Mouse (Mus musculus): ENCODE data around the gene Nup210. TPM values are rescaled to one million over a fixed set of nuclear protein-coding genes. Genes with fewer than 3 reads are reported as not detected.

Nup210 gene
- total and polyA plus RNA-seq, 2 experiments from 2014 or later = 17.2 to 67.8 TPM

GRCm38 (mm10) chr6:91016600-91017230, 99.9 kb downstream of the Nup210 start:
- Histone ChIP-seq H3K36me3 (ENCODE audit: insufficient read depth, low read length) (peaks cover 58% of the 10 kb centered on the region), H3K9me3 (ENCODE audit: low read length) (no peaks in the 10 kb centered on the region), H3K4me1 (ENCODE audit: insufficient read depth, low read length) (no peaks in the 10 kb centered on the region), H3K4me3 (ENCODE audit: low read depth, low read length) (no peak overlapping the region), H3K27me3 (ENCODE audit: insufficient read depth, low read length) (no peaks in the 10 kb centered on the region), H3K4me2 (ENCODE audit: low read depth, low read length, poor library complexity, severe bottlenecking) (no peak overlapping the region), H3K9ac (replicated peaks; ENCODE audit: low read length, poor library complexity, severe bottlenecking) (no peak overlapping the region), H3K27ac (ENCODE audit: low read depth, low read length) (no peak overlapping the region)
- ATAC-seq (ENCODE audit: low FRiP score) = no peak
- no peak for DNase-seq (ENCODE audit: low spot score)
- TF ChIP-seq CTCF (IDR thresholded peaks at IDR 0.05) = no peak
- 92% methylated on average over 7 of the region's 7 CpGs for WGBS

GRCm38 (mm10) chr6:91014198-91014958, 102.3 kb downstream of the Nup210 start:
- Histone ChIP-seq H3K27me3 (ENCODE audit: insufficient read depth, low read length) (no peaks in the 10 kb centered on the region), H3K9ac (replicated peaks; ENCODE audit: low read length, poor library complexity, severe bottlenecking) (no peak overlapping the region), H3K4me3 (ENCODE audit: low read depth, low read length) (no peak overlapping the region), H3K4me2 (ENCODE audit: low read depth, low read length, poor library complexity, severe bottlenecking) (no peak overlapping the region), H3K27ac (ENCODE audit: low read depth, low read length) (no peak overlapping the region), H3K36me3 (ENCODE audit: insufficient read depth, low read length) (peaks cover 49% of the 10 kb centered on the region), H3K9me3 (ENCODE audit: low read length) (no peaks in the 10 kb centered on the region), H3K4me1 (ENCODE audit: insufficient read depth, low read length) (no peaks in the 10 kb centered on the region)
- DNase-seq (ENCODE audit: low spot score) (no peak), ATAC-seq (ENCODE audit: low FRiP score) (no peak)
- TF ChIP-seq CTCF (IDR thresholded peaks at IDR 0.05) = no peak
- WGBS = 56% methylated on average over 9 of the region's 9 CpGs

- Histone ChIP-seq H3K9ac (replicated peaks; ENCODE audit: low read length, poor library complexity, severe bottlenecking) (no peak overlapping the region), H3K9me3 (ENCODE audit: low read length) (no peaks in the 10 kb centered on the region), H3K4me1 (ENCODE audit: insufficient read depth, low read length) (no peaks in the 10 kb centered on the region), H3K4me2 (ENCODE audit: low read depth, low read length, poor library complexity, severe bottlenecking) (no peak overlapping the region), H3K27ac (ENCODE audit: low read depth, low read length) (no peak overlapping the region), H3K4me3 (ENCODE audit: low read depth, low read length) (no peak overlapping the region), H3K27me3 (ENCODE audit: insufficient read depth, low read length) (no peaks in the 10 kb centered on the region), H3K36me3 (ENCODE audit: insufficient read depth, low read length) (peaks cover 38% of the 10 kb centered on the region)
- ATAC-seq (ENCODE audit: low FRiP score) = no peak
- no peak for TF ChIP-seq CTCF (IDR thresholded peaks at IDR 0.05)
- WGBS = 86% methylated on average over 3 of the region's 3 CpGs
- DNase-seq (ENCODE audit: low spot score) = no peak
These were observed 104.2 kb downstream of the Nup210 start for GRCm38 (mm10) chr6:91012458-91012857.

- Histone ChIP-seq H3K9ac (replicated peaks; ENCODE audit: low read length, poor library complexity, severe bottlenecking) (no peak overlapping the region), H3K36me3 (ENCODE audit: insufficient read depth, low read length) (peaks cover 33% of the 10 kb centered on the region), H3K27ac (ENCODE audit: low read depth, low read length) (no peak overlapping the region), H3K27me3 (ENCODE audit: insufficient read depth, low read length) (no peaks in the 10 kb centered on the region), H3K4me2 (ENCODE audit: low read depth, low read length, poor library complexity, severe bottlenecking) (no peak overlapping the region), H3K9me3 (ENCODE audit: low read length) (no peaks in the 10 kb centered on the region), H3K4me1 (ENCODE audit: insufficient read depth, low read length) (no peaks in the 10 kb centered on the region), H3K4me3 (ENCODE audit: low read depth, low read length) (no peak overlapping the region)
- no peak for ATAC-seq (ENCODE audit: low FRiP score)
- no peak for TF ChIP-seq CTCF (IDR thresholded peaks at IDR 0.05)
- no peak for DNase-seq (ENCODE audit: low spot score)
- 64% methylated on average over 4 of the region's 4 CpGs for WGBS
These were observed 105.1 kb downstream of the Nup210 start for GRCm38 (mm10) chr6:91011568-91011967.

GRCm38 (mm10) chr6:91008284-91008830, 108.3 kb downstream of the Nup210 start:
- H3K4me3 ChIP-seq (ENCODE audit: low read depth, low read length) = no peak overlapping the region
- DNase-seq (ENCODE audit: low spot score) = no peak
- no peak overlapping the region for H3K27ac ChIP-seq (ENCODE audit: low read depth, low read length)
- H3K36me3 ChIP-seq (ENCODE audit: insufficient read depth, low read length) = peaks cover 13% of the 10 kb centered on the region
- H3K9me3 ChIP-seq (ENCODE audit: low read length) = no peaks in the 10 kb centered on the region
- H3K27me3 ChIP-seq (ENCODE audit: insufficient read depth, low read length) = no peaks in the 10 kb centered on the region
- no peaks in the 10 kb centered on the region for H3K4me1 ChIP-seq (ENCODE audit: insufficient read depth, low read length)
- no peak for ATAC-seq (ENCODE audit: low FRiP score)
- WGBS = 91% methylated on average over 3 of the region's 3 CpGs
- H3K9ac ChIP-seq (replicated peaks; ENCODE audit: low read length, poor library complexity, severe bottlenecking) = no peak overlapping the region
- TF ChIP-seq CTCF (IDR thresholded peaks at IDR 0.05) = no peak
- no peak overlapping the region for H3K4me2 ChIP-seq (ENCODE audit: low read depth, low read length, poor library complexity, severe bottlenecking)

GRCm38 (mm10) chr6:91007207-91007606, 109.4 kb downstream of the Nup210 start:
- DNase-seq (ENCODE audit: low spot score) = no peak
- ATAC-seq (ENCODE audit: low FRiP score) = no peak

More at GRCm38 (mm10) chr6:91007207-91007606, 109.4 kb downstream of the Nup210 start:
- H3K9ac ChIP-seq (replicated peaks; ENCODE audit: low read length, poor library complexity, severe bottlenecking) = no peak overlapping the region
- H3K27ac ChIP-seq (ENCODE audit: low read depth, low read length) = no peak overlapping the region
- H3K4me1 ChIP-seq (ENCODE audit: insufficient read depth, low read length) = no peaks in the 10 kb centered on the region
- H3K4me2 ChIP-seq (ENCODE audit: low read depth, low read length, poor library complexity, severe bottlenecking) = no peak overlapping the region
- 69% methylated on average over 2 of the region's 2 CpGs for WGBS
- H3K4me3 ChIP-seq (ENCODE audit: low read depth, low read length) = no peak overlapping the region
- no peak for TF ChIP-seq CTCF (IDR thresholded peaks at IDR 0.05)
- no peaks in the 10 kb centered on the region for H3K27me3 ChIP-seq (ENCODE audit: insufficient read depth, low read length)
- H3K36me3 ChIP-seq (ENCODE audit: insufficient read depth, low read length) = 0 out of 2 replicates have a peak, but pooled peaks cover 2% of the 10 kb centered on the region
- H3K9me3 ChIP-seq (ENCODE audit: low read length) = no peaks in the 10 kb centered on the region
